Mouse (Mus musculus) adrenal gland, postnatal 14 days (tissue): ENCODE data around the gene Gm28374. TPM values are rescaled to one million over a fixed set of nuclear protein-coding genes. Genes with fewer than 3 reads are reported as not detected.

Source experiments
- DNase-seq: peaks from one replicate; pipeline ENCODE4 v3.0.0; 2021; ENCODE audit warnings: mixed read lengths
- total RNA-seq: library from RNA; stranded (reverse); gene quantifications from 2 replicates; pipeline ENCODE4 v1.2.3, GENCODE M21; 2021

Gene Gm28374
- total RNA-seq, 1 experiment from 2014 or later, result not detected

- peak; percentile 80 for DNase-seq
Observed at GRCm38 (mm10) chr19:6085417-6085879, 3.4 kb upstream of the Gm28374 start.

- peak; percentile 96 for DNase-seq
Observed at GRCm38 (mm10) chr19:6084478-6085248, 2.6 kb upstream of the Gm28374 start, which contains the start of the genes Zfpl1 and Cdca5. Gene Zfpl1, minus strand, starts transcription at chr19:6084956. Gene Cdca5, plus strand, starts transcription at chr19:6084983.

GRCm38 (mm10) chr19:6079983-6080480, 2.0 kb downstream of the Gm28374 start, which contains the start of gene Tmem262:
Gene Tmem262, plus strand, starts transcription at chr19:6080033.
- DNase-seq, result no peak

GRCm38 (mm10) chr19:6076564-6077393, 5.3 kb downstream of the Gm28374 start, which contains the start of gene Vps51:
Gene Vps51, minus strand, starts transcription at chr19:6077231.
- DNase-seq, result peak; percentile 90

GRCm38 (mm10) chr19:6073889-6074288, 8.2 kb downstream of the Gm28374 start:
- DNase-seq, result no peak

- DNase-seq, result no peak
Observed at GRCm38 (mm10) chr19:6071261-6071660, 10.8 kb downstream of the Gm28374 start.

- no peak for DNase-seq
Observed at GRCm38 (mm10) chr19:6070571-6071250, 11.3 kb downstream of the Gm28374 start.

- no peak for DNase-seq
Observed at GRCm38 (mm10) chr19:6069851-6070250, 12.2 kb downstream of the Gm28374 start.

GRCm38 (mm10) chr19:6068951-6069350, 13.1 kb downstream of the Gm28374 start:
- DNase-seq, result no peak

- DNase-seq, result peak; percentile 97
Observed at GRCm38 (mm10) chr19:6067724-6068415, 14.2 kb downstream of the Gm28374 start, which contains the start of gene Tm7sf2. Gene Tm7sf2, minus strand, starts transcription at chr19:6068373.

- peak; percentile 92 for DNase-seq
Observed at GRCm38 (mm10) chr19:6067011-6067723, 14.9 kb downstream of the Gm28374 start.

GRCm38 (mm10) chr19:6066571-6066970, 15.5 kb downstream of the Gm28374 start:
- DNase-seq, result no peak

GRCm38 (mm10) chr19:6063081-6063480, 19.0 kb downstream of the Gm28374 start:
- DNase-seq, result no peak

- no peak for DNase-seq
Observed at GRCm38 (mm10) chr19:6062418-6062817, 19.6 kb downstream of the Gm28374 start.

- peak; percentile 79 for DNase-seq
Observed at GRCm38 (mm10) chr19:6061641-6062302, 20.3 kb downstream of the Gm28374 start.

GRCm38 (mm10) chr19:6061021-6061533, 21.0 kb downstream of the Gm28374 start, which contains the start of gene Znhit2:
Gene Znhit2, plus strand, starts transcription at chr19:6061192.
- DNase-seq, result peak; percentile 96

GRCm38 (mm10) chr19:6058966-6059365, 23.1 kb downstream of the Gm28374 start:
- DNase-seq, result peak; percentile 4

GRCm38 (mm10) chr19:6058513-6058912, 23.5 kb downstream of the Gm28374 start:
- peak; percentile 18 for DNase-seq

GRCm38 (mm10) chr19:6057313-6058096, 24.6 kb downstream of the Gm28374 start, which contains the start of the genes Mrpl49 and Fau:
Gene Mrpl49, minus strand, starts transcription at chr19:6057785.
Gene Fau, plus strand, starts transcription at chr19:6057844.
- peak; percentile 99 for DNase-seq
